Mouse (Mus musculus): Measurements from ENCODE around the gene Rpl10a.

The Rpl10a gene

GRCm38 (mm10) chr17:28374494-28374893 lies 46.2 kb downstream of the Rpl10a start:
- in situ Hi-C loops (cut with MboI; ENCODE audit: low pct_unique_long_range_greater_than_20kb in 1 of 2, low sequenced_read_pairs in 2 of 2, unreplicated experiment in 1 of 2), result no loop called here

- in situ Hi-C loops (cut with MboI; ENCODE audit: low pct_unique_long_range_greater_than_20kb in 1 of 2, low sequenced_read_pairs in 2 of 2, unreplicated experiment in 1 of 2), result loop anchor here in 1 of 2 experiments (5.0 kb wide), 1 partner anchor 162 kb away; no protein-coding TSS in a partner anchor
Measured at GRCm38 (mm10) chr17:28375592-28376061, 47.4 kb downstream of the Rpl10a start.

GRCm38 (mm10) chr17:28380255-28380654 lies 52.0 kb downstream of the Rpl10a start:
- in situ Hi-C loops (cut with MboI; ENCODE audit: low pct_unique_long_range_greater_than_20kb in 1 of 2, low sequenced_read_pairs in 2 of 2, unreplicated experiment in 1 of 2), result loop anchor here in 1 of 2 experiments (10.0 kb wide), 1 partner anchor 155 kb away; the partner anchor contains the start of gene Armc12
